Comparison of ENCODE assay signal across 1 mouse cellular context in the genomic region with DNA sequence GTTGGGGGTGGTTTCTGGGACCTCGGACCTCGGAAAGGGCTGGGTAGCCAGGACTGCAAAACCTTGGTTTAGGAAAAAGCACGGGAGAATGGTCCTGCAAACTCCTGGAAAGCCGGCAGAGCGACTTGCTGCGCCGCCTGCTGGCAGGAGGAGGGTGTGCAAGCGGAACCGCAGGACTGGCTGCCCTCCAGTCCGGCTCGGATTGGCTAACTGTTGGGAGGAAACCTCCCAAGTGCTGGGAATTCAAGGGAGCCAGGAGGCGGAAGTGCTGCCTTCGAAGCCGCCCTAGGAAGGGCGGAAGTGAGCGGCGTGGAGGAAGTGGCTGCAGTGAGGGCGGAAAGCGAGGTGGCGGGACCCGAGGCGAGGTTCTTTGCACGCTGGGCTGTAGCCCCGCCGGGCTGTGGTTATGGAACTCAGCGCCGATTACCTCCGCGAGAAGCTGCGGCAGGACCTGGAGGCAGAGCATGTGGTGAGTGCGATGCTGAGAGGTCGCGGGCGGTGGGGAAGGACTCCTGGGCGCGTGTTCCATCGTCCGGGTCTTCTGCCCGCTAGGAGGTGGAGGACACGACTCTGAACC.
TF ChIP-seq lines count a peak whose summit lies in the region.

TSS of gene Slx1b (minus strand) at position 154 of the 577 bp plus-strand sequence.

TF ChIP-seq in CH12.LX, 34 proteins besides CTCF, POLR2A, EP300 and RAD21 (continued from another document):
- TF ChIP-seq SIN3A (IDR thresholded peaks at IDR 0.05; ENCODE audit: low read length) (peak; percentile 98), ELF1 (IDR thresholded peaks at IDR 0.05; ENCODE audit: low read depth, low read length) (peak; percentile 100), MXI1 (IDR thresholded peaks at IDR 0.05; ENCODE audit: low read depth, low read length) (peak; percentile 95), IRF4 (IDR thresholded peaks at IDR 0.05; ENCODE audit: low read depth, low read length) (peak; percentile 82), HCFC1 (IDR thresholded peaks at IDR 0.05; ENCODE audit: low read depth, low read length) (peak; percentile 97), PAX5 (IDR thresholded peaks at IDR 0.05; ENCODE audit: low read length) (no peak), USF2 (conservative IDR thresholded peaks at IDR 0.05; ENCODE audit: low read depth, low read length) (no peak), CHD2 (IDR thresholded peaks at IDR 0.05; ENCODE audit: low read length) (peak; percentile 65; the same call in 1 of the 2 replicates), MYC (IDR thresholded peaks at IDR 0.05; ENCODE audit: low read depth, low read length) (peak; percentile 84), TCF12 (IDR thresholded peaks at IDR 0.05; ENCODE audit: low read depth, low read length) (peak; percentile 62), MEF2A (IDR thresholded peaks at IDR 0.05; ENCODE audit: borderline replicate concordance, low read depth, low read length) (peak; percentile 38; the same call in 1 of the 2 replicates), MAZ (IDR thresholded peaks at IDR 0.05; ENCODE audit: low read depth, low read length) (no peak), NELFE (IDR thresholded peaks at IDR 0.05; ENCODE audit: low read depth, low read length) (peak; percentile 71), CHD1 (IDR thresholded peaks at IDR 0.05; ENCODE audit: low read depth, low read length) (no peak; the same call in 1 of the 2 replicates), RCOR1 (conservative IDR thresholded peaks at IDR 0.05; ENCODE audit: low read depth, low read length) (peak; percentile 57; the same call in 1 of the 2 replicates), ZC3H11A (IDR thresholded peaks at IDR 0.05; ENCODE audit: low read depth, low read length) (no peak), ZMIZ1 (IDR thresholded peaks at IDR 0.05; ENCODE audit: low read depth, low read length) (peak; percentile 52; the same call in 1 of the 2 replicates), SMC3 (IDR thresholded peaks at IDR 0.05; ENCODE audit: low read depth, low read length) (peak; percentile 66), KAT2A (IDR thresholded peaks at IDR 0.05; ENCODE audit: insufficient replicate concordance, low read length) (peak; percentile 89; the same call in 1 of the 2 replicates)
